Mouse (Mus musculus) E14TG2a.4 (cell line): Measurements from ENCODE around the gene Il10ra.

Source experiments
- CTCF ChIP-seq: conservative IDR thresholded peaks from 2 replicates; pipeline ENCODE4 v1.5.1; 2014; ENCODE audit warnings: low read length
- NANOG ChIP-seq: IDR thresholded peaks from 2 replicates; pipeline ENCODE4 v1.6.1; 2014; ENCODE audit warnings: borderline replicate concordance, low read length, mixed read lengths
- POU5F1 ChIP-seq: IDR thresholded peaks from 2 replicates; pipeline ENCODE4 v1.6.1; 2014; ENCODE audit warnings: low read length, borderline replicate concordance

- TF ChIP-seq CTCF, result peak; percentile 84
- TF ChIP-seq POU5F1, result no peak
- TF ChIP-seq NANOG, result no peak
Observed at GRCm38 (mm10) chr9:45299231-45300006, 30.5 kb upstream of the Il10ra start.
